Mouse (Mus musculus) lung, postnatal 0 days (tissue): ENCODE measurements at regions not wholly inside any gene's neighbourhood (a gene's known extent, or its start where the extent isn't known, plus 50 kb on each side); places are given as distances from the start of the nearest gene placed in this dataset.

Source experiments
- CTCF ChIP-seq: IDR thresholded peaks from 2 replicates; pipeline ENCODE4 v1.5.1; 2016; ENCODE audit warnings: antibody characterized with exemption, mild to moderate bottlenecking
- EP300 ChIP-seq: IDR thresholded peaks from 2 replicates; pipeline ENCODE4 v1.6.1; 2016; ENCODE audit warnings: antibody characterized with exemption, mild to moderate bottlenecking, control low read depth

- TF ChIP-seq EP300 (no peak), CTCF (no peak)
These were observed 724.7 kb downstream of the D3Ertd751e start for GRCm38 (mm10) chr3:42467125-42467524.
